In genomic region chr14:41000801-41001200, GRCm38 (mm10) we compare ENCODE assay signal across 15 mouse cellular contexts.
"Had no signal": no experiment of that assay in that cellular context is flagged by ENCODE, and none has a peak within 500 bp of the region (broad histone marks: within the 10 kb centered on the region; RNA-seq: fewer than 3 reads in every experiment).

No protein-coding gene starts in this region.

- H3K27ac ChIP-seq: layer of hippocampus, adult 2 months; liver, embryonic 13.5 days; lung, embryonic 15.5 days; macrophage; midbrain, embryonic 12.5 days had no signal

- DNase-seq: kidney, adult 8-10 months; kidney, postnatal 4 days; left cerebral cortex, postnatal 4 days; liver; liver, embryonic 13.5 days; liver, postnatal 0 days; lung, postnatal 14 days; right cerebral cortex, postnatal 4 days; spleen, adult 18-20 months had no signal

- H3K4me3 ChIP-seq: layer of hippocampus, adult 2 months; liver, embryonic 13.5 days; lung, embryonic 15.5 days; megakaryocyte, embryonic 14.5 days; midbrain, embryonic 12.5 days had no signal

- H3K9ac ChIP-seq: liver, embryonic 13.5 days; liver, postnatal 0 days; lung, embryonic 15.5 days; midbrain, embryonic 12.5 days had no signal

- H3K4me2 ChIP-seq: liver, embryonic 13.5 days; lung, embryonic 15.5 days; midbrain, embryonic 12.5 days had no signal

- H3K9me3 ChIP-seq: liver, embryonic 13.5 days; lung, embryonic 15.5 days; megakaryocyte, embryonic 14.5 days; midbrain, embryonic 12.5 days had no signal

- ATAC-seq: intestine, postnatal 0 days had no signal

- H3K27me3 ChIP-seq: liver, embryonic 13.5 days; lung, embryonic 15.5 days; megakaryocyte, embryonic 14.5 days had no signal
